Mouse (Mus musculus) spleen, adult 12 weeks (tissue): ENCODE measurements around the gene Bmpr1a.
"Not testable (repeated sequence)": the region's sequence is repeated elsewhere in the genome, so short reads cannot be mapped to it uniquely, and the experiment has no call there.

Experiments used
- DNase-seq: peaks from one replicate; pipeline ENCODE4 v3.0.0; 2022; ENCODE audit warnings: low spot score

Gene Bmpr1a

DNA sequence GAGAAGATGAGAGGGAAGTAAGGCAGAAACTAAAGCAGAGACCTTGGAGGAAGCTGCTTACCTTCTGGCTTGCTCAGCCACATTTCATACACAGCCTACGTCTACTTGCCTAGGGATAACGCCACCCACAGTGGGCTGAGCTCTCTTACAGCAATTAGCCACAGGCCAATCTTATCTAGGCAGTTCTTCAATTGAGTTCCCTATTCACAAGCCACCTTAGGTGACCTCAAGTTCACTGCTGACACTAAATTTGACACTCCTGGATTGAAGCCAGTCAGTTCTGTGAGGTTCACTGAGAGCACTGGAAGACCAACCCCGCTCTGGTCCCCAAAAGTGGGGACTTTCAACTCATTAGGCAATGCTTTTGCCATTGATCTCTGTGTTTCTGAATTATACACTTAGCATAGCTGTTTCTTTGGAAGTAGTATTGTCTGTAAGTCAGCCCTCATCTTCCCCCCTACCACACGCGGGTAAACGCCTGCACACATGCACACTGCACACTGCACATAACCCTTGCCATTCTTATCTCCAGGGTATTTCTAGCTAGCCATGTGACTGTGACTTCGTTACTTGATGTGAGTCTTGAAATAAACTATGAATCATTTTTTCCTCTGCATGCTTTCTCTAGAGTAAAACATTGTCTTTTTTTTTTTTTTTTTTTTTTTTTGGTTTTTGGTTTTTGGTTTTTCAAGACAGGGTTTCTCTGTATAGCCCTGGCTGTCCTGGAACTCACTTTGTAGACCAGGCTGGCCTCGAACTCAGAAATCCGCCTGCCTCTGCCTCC is 120.0 kb downstream of the Bmpr1a start:
- DNase-seq, result no peak

DNA sequence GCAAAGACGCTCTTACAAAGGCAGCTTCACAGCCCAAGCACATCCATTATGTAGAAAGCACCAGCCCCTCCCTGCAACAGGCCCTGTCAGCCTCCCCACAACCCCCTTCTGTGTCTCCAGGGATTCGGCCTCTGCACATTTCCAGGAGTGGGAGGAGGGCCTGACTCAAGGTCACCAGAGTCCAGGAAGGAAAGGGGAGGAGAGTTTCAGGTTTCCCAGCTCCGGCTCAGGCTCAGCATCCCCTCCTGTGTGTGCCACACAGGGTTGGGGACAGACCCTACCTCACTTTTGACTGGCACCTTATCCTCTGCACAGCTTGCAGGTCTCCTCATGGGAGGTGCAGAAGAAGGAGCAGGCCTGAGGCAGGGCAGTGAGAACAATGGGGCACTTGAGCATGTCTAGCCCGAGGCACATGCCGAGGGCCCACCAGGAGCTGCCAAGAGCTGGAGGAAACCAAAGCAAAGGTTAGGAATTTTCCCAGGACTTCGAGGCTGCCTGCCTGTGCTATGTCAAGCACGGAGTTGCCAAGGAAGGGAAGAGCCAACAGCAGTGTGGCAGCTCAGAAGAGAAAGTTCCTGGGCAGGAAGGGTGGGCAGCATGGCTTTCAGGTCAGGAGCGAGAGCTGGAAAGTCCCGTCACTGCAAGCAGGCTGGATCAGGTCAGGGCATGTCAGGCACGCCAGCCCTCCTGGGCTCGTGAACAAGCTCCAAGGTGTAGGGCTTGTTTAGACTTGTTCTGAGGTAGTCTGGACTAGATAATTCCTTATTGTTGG is 124.4 kb downstream of the Bmpr1a start:
- DNase-seq, result no peak

DNA sequence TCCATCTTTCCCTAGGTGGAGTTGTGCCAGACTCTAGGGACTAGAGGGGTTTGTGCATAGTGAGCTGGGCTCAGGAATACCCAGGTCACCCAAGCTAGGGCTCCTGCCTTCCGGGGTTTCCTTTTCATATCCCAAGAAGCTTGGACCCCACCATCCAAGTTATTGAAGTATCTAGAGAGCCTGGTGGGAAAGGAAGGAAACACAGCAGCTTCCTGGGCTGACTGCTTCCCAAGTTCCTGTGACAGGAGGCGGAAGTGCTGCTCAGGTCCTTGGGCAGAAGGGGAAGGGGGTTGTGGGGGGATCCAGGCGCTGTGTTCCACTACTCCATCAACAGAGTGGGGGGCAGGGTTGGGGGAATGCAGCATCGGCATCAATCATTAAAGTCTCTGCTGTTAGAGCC is 126.0 kb downstream of the Bmpr1a start:
- no peak for DNase-seq

DNA sequence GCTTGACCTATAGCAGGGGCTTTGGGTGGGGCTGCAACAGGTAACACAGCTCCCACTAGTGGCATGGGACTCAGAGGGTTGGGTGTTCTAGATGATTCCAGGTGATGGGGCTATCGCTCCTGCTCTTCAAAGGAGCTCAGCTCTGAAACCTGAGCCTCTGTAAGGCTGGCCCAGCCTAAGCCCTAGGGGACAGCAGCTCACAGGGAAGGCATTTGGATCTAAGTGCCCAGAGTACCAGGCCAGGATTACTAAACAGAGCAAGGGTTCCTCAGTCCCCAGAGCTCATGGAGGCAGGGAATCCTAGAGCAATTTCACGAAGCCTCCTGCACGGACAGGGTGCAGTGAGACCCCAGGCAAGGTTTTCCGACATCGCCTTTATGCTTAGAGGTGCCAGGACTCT is 127.2 kb downstream of the Bmpr1a start:
- DNase-seq, result no peak

DNA sequence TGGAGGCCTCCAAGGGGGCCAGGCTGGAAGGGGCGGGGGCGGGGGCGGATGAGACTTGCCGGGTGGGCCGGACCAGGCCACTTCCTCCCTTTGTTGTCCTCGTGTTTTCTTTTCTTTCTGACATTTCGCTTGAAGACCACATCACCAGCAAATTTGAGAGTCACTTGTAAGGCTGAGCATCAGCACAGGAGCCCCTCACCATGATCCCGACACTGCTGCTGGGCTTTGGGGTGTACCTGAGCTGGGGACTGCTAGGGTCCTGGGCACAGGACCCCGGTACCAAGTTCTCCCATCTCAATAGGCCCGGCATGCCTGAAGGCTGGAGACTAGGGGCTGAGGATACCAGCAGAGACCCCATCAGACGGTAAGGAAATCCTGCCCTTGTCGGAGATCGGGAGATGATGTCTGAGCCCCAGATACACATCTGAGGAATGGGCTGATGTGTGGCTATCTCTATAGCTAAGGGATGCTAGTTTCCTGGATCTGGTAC is 127.7 kb downstream of the Bmpr1a start, which contains the start of gene Mmrn2:
Gene Mmrn2 (plus strand): TSS at position 51 of the 490 bp plus-strand sequence.
- DNase-seq, result no peak

DNA sequence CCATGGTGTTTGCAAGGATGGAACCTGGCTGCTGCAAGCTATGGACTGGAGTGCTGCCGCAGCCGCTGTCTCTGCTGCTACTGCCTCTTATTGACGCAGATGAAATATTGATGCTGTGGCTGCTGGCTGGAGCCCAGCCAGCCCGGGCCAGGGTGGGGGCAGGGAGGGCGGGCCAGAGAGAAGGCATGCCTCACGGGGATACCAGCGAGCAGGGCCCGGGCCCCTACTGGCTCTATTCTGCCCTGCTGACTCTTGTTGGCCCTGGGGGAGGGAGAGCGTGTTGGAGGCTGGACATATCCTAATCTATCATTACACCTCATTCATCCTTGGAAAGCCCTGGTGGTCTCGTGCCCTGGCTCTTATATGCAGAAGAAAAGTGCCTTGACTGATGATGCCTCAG is 128.6 kb downstream of the Bmpr1a start, which contains the start of gene Sncg:
Gene Sncg (minus strand): TSS at position 213 of the 400 bp plus-strand sequence.
- no peak for DNase-seq

DNA sequence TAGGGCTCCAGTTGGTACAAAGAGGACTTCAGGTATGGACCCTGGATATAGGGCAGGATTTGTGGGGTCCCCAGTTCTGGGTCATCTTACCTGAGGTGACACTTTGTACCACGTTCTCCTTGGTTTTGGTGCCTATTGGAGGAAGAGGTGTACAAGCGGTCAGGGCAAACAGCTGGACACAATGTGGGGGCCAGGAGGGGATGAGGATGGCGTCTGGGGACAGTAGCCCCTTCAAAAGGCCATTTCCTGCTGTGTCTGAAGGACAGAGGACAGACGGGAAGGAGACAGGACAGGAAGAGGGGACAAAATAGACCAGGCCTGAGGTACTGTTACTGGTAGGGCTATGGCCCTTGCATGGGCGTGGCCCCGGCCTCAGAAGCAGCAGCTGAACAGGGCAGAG is 129.6 kb downstream of the Bmpr1a start:
- no peak for DNase-seq

DNA sequence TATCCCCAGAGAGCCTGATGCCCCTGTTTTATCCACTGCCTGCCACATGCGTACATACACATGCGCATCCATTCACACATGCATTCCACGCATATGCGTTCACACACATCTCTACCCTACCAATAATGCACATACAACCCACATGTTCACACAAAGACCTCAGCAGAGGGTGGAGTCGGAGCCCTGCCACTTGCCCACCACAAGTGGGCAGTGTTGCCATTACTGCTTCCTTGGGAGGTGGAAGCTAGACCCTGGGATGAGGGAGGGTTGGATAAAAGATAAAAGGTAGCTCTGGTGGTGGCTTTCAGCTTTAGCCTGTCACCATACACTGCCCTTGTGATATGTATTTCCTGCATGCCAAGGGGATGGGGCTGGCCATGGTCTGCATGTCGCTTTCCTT is 130.5 kb downstream of the Bmpr1a start:
- DNase-seq, result no peak

DNA sequence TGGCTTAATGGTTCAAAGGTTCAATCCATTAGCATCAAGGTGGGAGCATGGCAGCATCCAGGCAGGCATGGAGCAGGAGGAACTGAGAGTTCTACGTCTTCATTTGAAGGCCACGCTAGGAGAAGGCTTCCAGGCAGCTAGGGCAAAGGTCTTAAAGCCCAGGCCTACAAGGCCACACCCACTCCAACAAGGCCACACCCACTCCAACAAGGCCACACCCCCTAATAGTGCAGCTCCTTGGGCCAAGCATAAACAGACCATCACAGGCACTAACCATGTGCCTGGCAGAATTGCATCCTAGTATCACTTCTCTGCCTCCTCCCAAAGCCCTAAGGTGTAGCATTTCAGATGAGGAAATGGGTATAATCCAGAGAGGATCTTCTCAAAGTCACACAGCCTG is 131.4 kb downstream of the Bmpr1a start:
- no peak for DNase-seq

DNA sequence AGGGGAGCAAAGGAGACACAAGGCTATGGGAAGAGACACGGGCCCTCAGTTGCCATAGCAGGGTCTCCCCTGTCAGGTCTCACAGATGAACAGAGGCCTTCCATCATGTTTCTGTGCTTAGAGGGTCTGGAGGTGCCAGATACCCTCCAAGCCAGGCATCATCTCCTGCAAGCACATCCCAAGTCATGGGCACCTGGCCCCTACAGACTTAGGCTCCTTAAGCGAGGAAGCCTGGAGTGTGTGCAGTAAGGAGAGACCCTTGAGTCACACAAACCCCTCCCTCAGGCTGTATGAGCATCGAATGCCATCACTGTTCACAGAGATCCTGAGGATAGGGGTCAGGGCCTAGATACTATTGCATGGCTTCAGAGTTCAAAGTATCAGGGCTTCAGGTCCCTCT is 132.2 kb downstream of the Bmpr1a start:
- DNase-seq, result no peak

DNA sequence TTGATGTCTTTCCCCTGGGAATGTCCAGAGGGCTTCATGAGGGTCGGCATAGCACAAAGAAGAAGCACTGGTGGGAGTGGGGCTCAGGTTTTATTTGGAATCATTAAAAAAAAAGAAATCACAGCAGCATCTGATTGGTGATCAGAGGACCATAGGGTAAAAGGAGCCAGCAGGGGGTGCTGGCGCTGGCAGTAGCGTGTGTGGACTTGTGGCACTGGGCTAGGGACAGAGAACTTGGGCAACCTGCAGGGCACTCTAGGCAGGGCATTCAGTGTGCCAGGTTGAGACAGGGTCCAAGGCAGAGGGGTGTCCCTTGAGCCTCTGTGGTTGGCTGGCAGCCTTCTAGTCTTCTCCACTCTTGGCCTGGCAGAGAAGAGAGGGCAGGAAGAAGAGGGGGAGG is 132.9 kb downstream of the Bmpr1a start:
- no peak for DNase-seq

DNA sequence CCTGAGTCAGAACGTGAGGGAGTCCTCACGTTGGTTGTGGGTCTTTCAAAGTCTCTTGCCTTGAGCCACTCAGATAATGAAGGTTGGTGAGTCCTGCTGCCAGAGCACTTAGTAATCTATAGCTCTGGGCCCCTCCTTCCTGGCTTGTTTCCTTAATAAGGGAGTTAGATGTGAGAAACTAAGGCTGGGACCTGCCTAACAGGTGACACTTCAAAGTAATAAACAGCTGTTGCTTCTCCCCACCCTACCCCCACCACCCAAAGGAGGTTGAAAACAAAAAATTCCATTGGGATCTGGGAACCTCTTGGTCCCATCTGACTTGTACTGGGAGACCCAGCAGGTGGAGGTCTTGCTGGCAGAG is 138.0 kb downstream of the Bmpr1a start:
- no peak for DNase-seq

DNA sequence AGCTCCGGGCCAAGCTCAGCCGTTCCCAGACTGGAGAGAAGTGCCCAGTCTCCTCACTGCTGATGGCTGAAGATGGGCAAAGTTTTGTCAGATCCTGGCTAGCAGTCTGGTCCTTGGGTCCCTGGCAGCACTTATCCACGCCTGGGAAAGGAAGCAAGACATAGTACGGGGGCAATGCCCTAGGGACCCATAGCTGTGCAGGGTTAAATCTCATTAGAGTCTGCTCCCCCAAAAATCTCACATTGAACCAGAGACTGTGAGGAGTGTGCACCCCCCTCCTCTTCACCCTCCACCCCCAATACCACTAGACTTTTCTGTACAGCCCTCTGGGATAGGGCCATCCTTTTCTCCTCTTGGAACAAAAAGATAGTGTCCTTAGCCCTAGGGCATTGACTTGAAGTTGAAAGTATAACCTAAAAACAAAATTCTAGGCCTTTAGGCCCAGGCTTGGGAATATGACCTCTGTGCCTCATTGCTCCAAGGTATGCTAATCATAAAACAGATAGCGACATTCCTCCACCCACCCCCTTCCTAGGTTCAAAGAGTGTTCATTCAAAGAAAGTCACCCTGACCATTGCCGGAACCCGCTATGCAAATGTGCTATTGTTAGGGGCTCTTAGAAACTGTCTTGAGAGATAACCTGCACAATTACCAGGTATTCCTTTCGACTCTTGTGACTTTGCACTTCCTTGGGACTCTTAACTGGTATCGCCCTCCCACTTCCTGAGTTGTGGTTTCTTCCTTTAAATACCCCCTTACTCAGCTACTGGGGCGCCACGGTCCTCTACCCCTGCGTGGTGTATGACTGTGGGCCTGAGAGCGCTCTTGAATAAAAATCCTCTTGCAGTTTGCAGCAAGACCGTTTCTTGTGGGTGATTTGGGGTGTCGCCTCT is 138.6 kb downstream of the Bmpr1a start:
- DNase-seq, result not testable (repeated sequence)

DNA sequence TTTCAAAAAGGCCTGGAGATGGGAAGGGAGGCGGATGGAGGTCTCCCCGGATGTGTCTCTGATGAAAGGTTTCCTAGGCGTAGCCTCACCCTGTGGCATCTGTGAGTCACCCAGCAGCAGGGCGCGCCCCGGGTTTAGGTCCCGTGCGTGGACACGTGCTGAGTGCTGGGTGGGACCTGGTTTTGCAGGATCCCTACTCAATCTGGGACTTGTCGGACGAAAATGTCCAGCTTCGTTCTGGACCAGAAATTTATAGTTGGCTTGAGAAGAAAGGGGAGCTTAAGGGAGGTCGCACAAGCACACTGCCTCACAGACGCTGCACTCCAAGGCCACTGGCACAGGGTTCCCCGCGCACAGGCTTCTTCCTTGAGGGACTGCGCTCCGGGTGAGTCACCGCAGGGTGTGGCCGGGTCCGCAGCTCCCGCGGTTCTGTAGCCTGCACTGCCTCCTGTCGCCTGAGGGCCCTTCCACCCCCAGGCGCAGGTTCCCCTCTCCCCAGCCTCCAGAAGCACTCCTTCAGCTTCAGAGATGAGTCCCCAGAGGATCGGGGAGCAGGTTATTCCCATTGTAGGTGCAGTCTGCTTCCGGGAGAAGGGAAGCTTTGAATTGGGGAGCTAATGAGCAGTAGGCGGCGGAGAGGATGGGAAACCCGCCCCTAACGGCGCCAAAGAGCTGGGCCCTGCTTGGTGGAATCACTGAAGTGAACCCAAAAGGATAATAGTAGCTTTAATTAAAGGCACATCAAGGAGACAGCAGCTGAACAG is 139.5 kb downstream of the Bmpr1a start:
- DNase-seq, result peak; percentile 6

DNA sequence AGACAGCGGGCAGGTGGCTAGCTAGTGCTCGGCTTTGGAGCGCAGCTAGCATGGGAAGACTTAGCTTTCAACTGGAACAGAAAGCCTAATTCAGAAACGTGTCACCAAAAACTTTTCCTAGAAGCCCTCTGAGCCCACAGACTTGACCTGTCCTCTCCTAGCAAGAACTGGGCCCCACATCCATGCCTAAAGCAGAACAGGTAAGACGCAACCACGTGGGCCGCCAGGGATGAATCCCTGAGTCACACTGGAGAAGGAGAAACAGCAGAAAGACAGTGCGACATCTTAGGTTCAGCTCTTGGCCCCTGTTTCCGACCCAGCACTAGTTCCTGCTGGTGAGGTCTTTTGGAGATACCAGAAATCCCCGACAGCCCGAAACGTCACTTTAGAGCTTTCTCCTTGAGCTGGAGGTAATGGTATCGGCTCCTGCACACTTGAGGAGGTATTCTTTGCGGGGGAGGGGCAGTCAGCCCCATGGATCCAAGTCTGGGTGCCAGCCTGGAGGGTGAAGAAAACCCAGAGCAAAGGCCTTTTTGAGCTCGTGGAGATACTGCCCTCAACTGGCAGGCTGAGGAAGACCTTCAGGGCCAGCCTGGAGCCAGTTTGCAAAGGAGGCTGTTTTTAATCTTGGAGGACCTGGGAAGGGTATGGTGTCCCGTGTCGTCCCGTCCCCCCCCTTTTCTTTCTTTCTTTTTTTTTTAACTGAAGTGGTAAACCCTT is 140.3 kb downstream of the Bmpr1a start:
- no peak for DNase-seq

DNA sequence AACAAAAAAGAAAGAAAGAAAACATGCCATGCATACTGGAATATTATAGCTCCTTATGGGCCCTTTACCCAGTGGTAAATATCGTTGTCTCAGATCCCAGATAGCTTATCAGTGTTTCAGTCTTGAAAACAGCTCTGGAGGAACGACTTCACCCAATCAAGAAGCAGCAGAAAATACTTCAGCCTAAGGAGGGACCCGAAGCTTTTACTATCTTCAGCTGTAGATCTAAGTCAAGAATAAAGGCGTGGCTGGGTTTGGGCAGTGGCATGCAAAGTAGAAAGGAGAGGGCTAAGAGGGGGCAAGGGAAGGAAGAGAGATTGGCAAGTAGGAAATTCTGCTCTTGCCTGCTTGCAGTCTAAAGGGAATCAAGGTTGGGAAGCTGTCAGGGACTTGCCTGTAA is 141.0 kb downstream of the Bmpr1a start:
- no peak for DNase-seq
